Mouse (Mus musculus) lung, postnatal 0 days (tissue): Measurements from ENCODE around the gene Ovol3.

Experiments used
- CTCF ChIP-seq: IDR thresholded peaks from 2 replicates; pipeline ENCODE4 v1.5.1; 2016; ENCODE audit warnings: antibody characterized with exemption, mild to moderate bottlenecking
- EP300 ChIP-seq: IDR thresholded peaks from 2 replicates; pipeline ENCODE4 v1.6.1; 2016; ENCODE audit warnings: antibody characterized with exemption, mild to moderate bottlenecking, control low read depth

DNA sequence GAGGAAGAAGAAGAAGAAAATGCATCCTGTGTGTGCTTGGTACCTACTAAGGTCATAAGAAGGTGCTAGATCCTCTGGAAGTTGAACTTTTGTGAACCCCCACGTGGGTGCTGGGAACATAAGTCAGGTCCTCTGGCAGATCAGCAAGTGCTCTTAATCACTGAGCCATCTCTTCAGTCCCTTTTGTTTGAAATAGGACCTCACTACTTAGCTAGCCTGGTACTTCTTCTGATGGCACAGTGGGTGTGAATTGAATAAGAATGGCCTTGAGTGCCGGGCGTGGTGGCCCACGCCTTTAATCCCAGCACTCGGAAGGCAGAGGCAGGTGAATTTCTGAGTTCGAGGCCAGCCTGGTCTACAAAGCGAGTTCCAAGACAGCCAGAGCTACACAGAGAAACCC, 30.4 kb upstream of the Ovol3 start:
- TF ChIP-seq CTCF: no peak
- no peak for TF ChIP-seq EP300
